In the genomic region with DNA sequence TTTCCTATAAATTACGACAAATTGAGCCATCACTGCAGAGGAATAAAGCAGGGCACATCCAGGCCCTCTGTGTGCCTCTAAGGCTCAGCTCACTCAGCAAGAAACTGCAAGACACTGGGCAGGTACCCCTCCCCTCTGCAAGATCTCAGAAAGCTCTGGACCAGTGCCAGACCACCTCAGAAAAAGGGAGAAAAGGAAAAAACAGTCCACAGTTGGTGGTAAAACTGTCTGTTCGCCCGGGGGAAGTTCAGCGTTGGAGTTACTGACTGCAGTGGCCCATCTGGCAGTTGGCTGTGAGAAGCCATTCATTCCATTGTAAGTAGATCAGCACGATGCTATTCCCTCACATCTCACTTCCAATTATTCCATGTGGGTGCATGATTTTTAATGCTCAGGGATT, we compare ENCODE assay signal across 10 mouse cellular contexts. TPM values are rescaled to one million over a fixed set of nuclear protein-coding genes. Genes with fewer than 3 reads are reported as not detected.
DNase-seq lines count a peak whose midpoint lies in the region; ATAC-seq and TF ChIP-seq lines count a peak whose summit lies in the region.
"Had no signal": no experiment of that assay in that cellular context is flagged by ENCODE, and none has a peak within 500 bp of the region (broad histone marks: within the 10 kb centered on the region; RNA-seq: fewer than 3 reads in every experiment).

No protein-coding gene starts in this region.

- no peak overlapping the region for H3K4me2 ChIP-seq in liver, postnatal 0 days (ENCODE audit: low read depth, low read length)
- H3K4me2 ChIP-seq: liver, embryonic 15.5 days had no signal

- no peak for ATAC-seq in liver, postnatal 0 days

- no peaks in the 10 kb centered on the region for H3K27me3 ChIP-seq in liver, postnatal 0 days (ENCODE audit: insufficient read depth, low read length)
- H3K27me3 ChIP-seq: liver, embryonic 15.5 days had no signal

- no peak for TF ChIP-seq CTCF in liver, postnatal 0 days (IDR thresholded peaks at IDR 0.05; ENCODE audit: low read depth)

- DNase-seq in liver: peak; percentile 4
- DNase-seq in liver, postnatal 0 days: no peak
- peak; percentile 40 to 46 for DNase-seq in cerebellum, postnatal 14 days
- DNase-seq in layer of hippocampus, adult 8-10 months (ENCODE audit: low spot score in 2 of 2): peak; percentile 79 to 80
- peak; percentile 76 to 79 for DNase-seq in right cerebral cortex, adult 2 months (ENCODE audit: low spot score in 2 of 2)
- DNase-seq in embryo, embryonic 11 days: no peak
- DNase-seq in kidney, adult 18-20 months: no peak
- no peak for DNase-seq in ovary, postnatal 10 days (ENCODE audit: low spot score)

- no peaks in the 10 kb centered on the region for H3K4me1 ChIP-seq in liver, postnatal 0 days (ENCODE audit: insufficient read depth)
- H3K4me1 ChIP-seq: liver, embryonic 15.5 days had no signal

- WGBS in liver, postnatal 0 days (ENCODE audit: insufficient replicate concordance): 52% methylated on average over 5 of the region's 5 CpGs

- H3K36me3 ChIP-seq in liver, postnatal 0 days (replicated peaks; ENCODE audit: insufficient read depth, low read length): no peaks in the 10 kb centered on the region
- H3K36me3 ChIP-seq: liver, embryonic 15.5 days had no signal

- no peak overlapping the region for H3K9ac ChIP-seq in liver, postnatal 0 days (replicated peaks)
- H3K9ac ChIP-seq: liver, embryonic 15.5 days had no signal

- no peak for TF ChIP-seq EP300 in liver, postnatal 0 days (IDR thresholded peaks at IDR 0.05; ENCODE audit: low read depth)

- no peak overlapping the region for H3K27ac ChIP-seq in liver, postnatal 0 days (ENCODE audit: low read depth)
- H3K27ac ChIP-seq: liver, embryonic 15.5 days had no signal

- H3K4me3 ChIP-seq in liver, postnatal 0 days (ENCODE audit: low read depth, low read length): no peak overlapping the region
- H3K4me3 ChIP-seq: liver, embryonic 15.5 days had no signal

- H3K9me3 ChIP-seq in liver, postnatal 0 days (ENCODE audit: low read length): no peaks in the 10 kb centered on the region
- H3K9me3 ChIP-seq: liver, embryonic 15.5 days had no signal

RNA-seq across cellular contexts. Expression of a gene that starts 39.4 kb away (rescaled TPM):
- not detected in 2 replicates for polyA plus RNA-seq in liver, postnatal 0 days (2015; fragmentation: Nextera tagmentation; extraction: Ambion mirVana)
- total RNA-seq in layer of hippocampus, adult 8-10 months (2022): 10 to 100 TPM; 32.6 to 39.6 (median 34.8) TPM
- total RNA-seq: gastrocnemius, adult 18-20 months had no signal
- polyA plus RNA-seq: liver, embryonic 15.5 days had no signal

Comparison
In these comparisons a context has a peak if more than half of its experiments do, and no peak if none do; other contexts are left out.
1. DNase-seq: peak in liver (single experiment), cerebellum, postnatal 14 days (2 of 2), layer of hippocampus, adult 8-10 months (2 of 2) and right cerebral cortex, adult 2 months (2 of 2); none in liver, postnatal 0 days (single experiment), embryo, embryonic 11 days (single experiment), kidney, adult 18-20 months (single experiment) and ovary, postnatal 10 days (single experiment).